In the genomic region with DNA sequence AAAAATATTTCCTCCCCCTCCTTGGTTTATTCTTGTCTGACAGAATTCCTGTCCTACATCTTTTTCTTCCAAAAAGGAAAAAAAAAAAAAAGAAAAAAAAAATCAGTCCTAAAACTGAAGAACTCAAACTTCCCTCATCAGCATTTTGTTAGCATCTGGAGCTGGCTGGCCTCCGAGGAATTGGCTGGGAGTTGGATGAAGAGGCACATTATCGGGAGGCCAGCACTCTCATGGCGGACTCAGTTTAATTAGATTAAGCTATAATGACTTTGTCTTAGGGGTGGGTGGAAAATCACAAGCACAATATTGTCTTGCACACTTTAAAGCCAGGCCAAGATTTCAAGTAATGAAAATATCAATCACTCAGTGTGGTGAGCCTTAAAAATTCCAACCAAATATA, we compare ENCODE assay signal across 20 mouse cellular contexts.
DNase-seq lines count a peak whose midpoint lies in the region; ATAC-seq and TF ChIP-seq lines count a peak whose summit lies in the region.
"Had no signal": no experiment of that assay in that cellular context is flagged by ENCODE, and none has a peak within 500 bp of the region (broad histone marks: within the 10 kb centered on the region; RNA-seq: fewer than 3 reads in every experiment).

No protein-coding gene starts in this region.

- no peaks in the 10 kb centered on the region for H3K27me3 ChIP-seq in kidney, embryonic 15.5 days
- H3K27me3 ChIP-seq in lung, embryonic 16.5 days (ENCODE audit: control insufficient read depth, insufficient read depth, low read depth, low read length) = no peaks in the 10 kb centered on the region
- no peaks in the 10 kb centered on the region for H3K27me3 ChIP-seq in lung, postnatal 0 days (replicated peaks; ENCODE audit: insufficient read depth, low read length)
- H3K27me3 ChIP-seq in forebrain, embryonic 16.5 days (replicated peaks; ENCODE audit: control insufficient read depth, insufficient read depth, low read length) = no peaks in the 10 kb centered on the region
- H3K27me3 ChIP-seq: forebrain, embryonic 13.5 days; heart, embryonic 15.5 days; hindbrain, embryonic 13.5 days had no signal

- H3K4me2 ChIP-seq in kidney, embryonic 15.5 days = no peak overlapping the region
- H3K4me2 ChIP-seq in lung, embryonic 16.5 days (ENCODE audit: low read depth, low read length) = no peak overlapping the region
- H3K4me2 ChIP-seq in lung, postnatal 0 days (replicated peaks; ENCODE audit: low read depth, low read length) = no peak overlapping the region
- H3K4me2 ChIP-seq in forebrain, embryonic 16.5 days (ENCODE audit: low read length) = no peak overlapping the region
- H3K4me2 ChIP-seq: forebrain, embryonic 13.5 days; heart, embryonic 11.5 days; heart, embryonic 15.5 days; hindbrain, embryonic 13.5 days had no signal

- intact Hi-C loops in gastrocnemius, postnatal 14 days (cut with DNase I; ENCODE audit: low total_unique reads) = no loop called here
- intact Hi-C loops in gastrocnemius, adult 2 months (cut with DNase I) = no loop called here

- no peak for ATAC-seq in kidney, embryonic 15.5 days (replicated peaks; ENCODE audit: low FRiP score)
- ATAC-seq in lung, embryonic 16.5 days (ENCODE audit: low read depth) = peak; percentile 34; the same call in 1 of the 2 replicates
- no peak for ATAC-seq in lung, postnatal 0 days
- ATAC-seq in forebrain, embryonic 16.5 days = no peak
- ATAC-seq: forebrain, embryonic 13.5 days; hindbrain, postnatal 0 days had no signal

- H3K4me1 ChIP-seq in kidney, embryonic 15.5 days = peaks cover 3% of the 10 kb centered on the region; the same call in 1 of the 2 replicates
- no peaks in the 10 kb centered on the region for H3K4me1 ChIP-seq in lung, embryonic 16.5 days (replicated peaks; ENCODE audit: control insufficient read depth, insufficient read depth, low read length)
- H3K4me1 ChIP-seq in lung, postnatal 0 days (ENCODE audit: insufficient read depth, low read depth, low read length) = no peaks in the 10 kb centered on the region
- H3K4me1 ChIP-seq in forebrain, embryonic 16.5 days (replicated peaks; ENCODE audit: control insufficient read depth, insufficient read depth, low read length) = no peaks in the 10 kb centered on the region
- H3K4me1 ChIP-seq: embryonic facial prominence, embryonic 10.5 days; forebrain, embryonic 13.5 days; heart, embryonic 15.5 days had no signal

- DNase-seq in gastrocnemius, postnatal 14 days = peak; percentile 42
- DNase-seq in gastrocnemius, adult 2 months = no peak
- DNase-seq in kidney, postnatal 14 days = peak; percentile 46
- DNase-seq in lung, postnatal 0 days (ENCODE audit: low spot score) = no peak
- DNase-seq: adrenal gland, adult 2 months; adrenal gland, postnatal 25 days; cerebellum, adult 2 months; cerebellum, postnatal 10 days; gastrocnemius, postnatal 36 days; heart, adult 18-20 months; heart, postnatal 14 days had no signal

- no peak overlapping the region for H3K4me3 ChIP-seq in gastrocnemius, adult 2 months
- H3K4me3 ChIP-seq in kidney, embryonic 15.5 days (replicated peaks) = no peak overlapping the region
- H3K4me3 ChIP-seq in lung, embryonic 16.5 days (ENCODE audit: low read length) = no peak overlapping the region
- H3K4me3 ChIP-seq in lung, postnatal 0 days (ENCODE audit: low read depth, low read length) = no peak overlapping the region
- H3K4me3 ChIP-seq in forebrain, embryonic 16.5 days (replicated peaks; ENCODE audit: low read length) = no peak overlapping the region
- H3K4me3 ChIP-seq: embryonic facial prominence, embryonic 10.5 days; forebrain, embryonic 13.5 days; heart, embryonic 15.5 days; hindbrain, embryonic 13.5 days had no signal

- TF ChIP-seq EP300 in lung, postnatal 0 days (IDR thresholded peaks at IDR 0.05) = no peak

- no peaks in the 10 kb centered on the region for H3K9me3 ChIP-seq in kidney, embryonic 15.5 days (replicated peaks)
- no peaks in the 10 kb centered on the region for H3K9me3 ChIP-seq in lung, embryonic 16.5 days (ENCODE audit: control insufficient read depth, low read length)
- H3K9me3 ChIP-seq in lung, postnatal 0 days (ENCODE audit: low read length) = no peaks in the 10 kb centered on the region
- no peaks in the 10 kb centered on the region for H3K9me3 ChIP-seq in forebrain, embryonic 16.5 days (ENCODE audit: control insufficient read depth, low read length)
- H3K9me3 ChIP-seq: embryonic facial prominence, embryonic 10.5 days; forebrain, embryonic 13.5 days; heart, embryonic 15.5 days; hindbrain, embryonic 13.5 days had no signal

- no peaks in the 10 kb centered on the region for H3K36me3 ChIP-seq in kidney, embryonic 15.5 days
- no peaks in the 10 kb centered on the region for H3K36me3 ChIP-seq in lung, embryonic 16.5 days (ENCODE audit: control insufficient read depth, insufficient read depth, low read length)
- no peaks in the 10 kb centered on the region for H3K36me3 ChIP-seq in lung, postnatal 0 days (ENCODE audit: insufficient read depth, low read length)
- no peaks in the 10 kb centered on the region for H3K36me3 ChIP-seq in forebrain, embryonic 16.5 days (ENCODE audit: control insufficient read depth, insufficient read depth)
- H3K36me3 ChIP-seq: embryonic facial prominence, embryonic 10.5 days; heart, embryonic 15.5 days; hindbrain, embryonic 13.5 days had no signal

- no peak overlapping the region for H3K9ac ChIP-seq in kidney, embryonic 15.5 days
- no peak overlapping the region for H3K9ac ChIP-seq in lung, embryonic 16.5 days (ENCODE audit: low read length)
- no peak overlapping the region for H3K9ac ChIP-seq in lung, postnatal 0 days (replicated peaks; ENCODE audit: low read depth)
- H3K9ac ChIP-seq in forebrain, embryonic 16.5 days (replicated peaks; ENCODE audit: low read depth, low read length) = no peak overlapping the region
- H3K9ac ChIP-seq: forebrain, embryonic 13.5 days; heart, embryonic 15.5 days; hindbrain, embryonic 13.5 days had no signal

- TF ChIP-seq CTCF in gastrocnemius, adult 2 months (IDR thresholded peaks at IDR 0.05) = no peak
- TF ChIP-seq CTCF in lung, postnatal 0 days (IDR thresholded peaks at IDR 0.05) = no peak

- H3K27ac ChIP-seq in gastrocnemius, adult 2 months = no peak overlapping the region
- no peak overlapping the region for H3K27ac ChIP-seq in kidney, embryonic 15.5 days
- no peak overlapping the region for H3K27ac ChIP-seq in lung, embryonic 16.5 days (ENCODE audit: low read length)
- H3K27ac ChIP-seq in lung, postnatal 0 days (ENCODE audit: low read length) = no peak overlapping the region
- no peak overlapping the region for H3K27ac ChIP-seq in forebrain, embryonic 16.5 days (ENCODE audit: low read length)
- H3K27ac ChIP-seq: embryonic facial prominence, embryonic 10.5 days; forebrain, embryonic 13.5 days; heart, embryonic 15.5 days; hindbrain, embryonic 13.5 days; hindbrain, postnatal 0 days had no signal

- WGBS in kidney, embryonic 15.5 days = 67% methylated on average over 3 of the region's 3 CpGs
- 48% methylated on average over 3 of the region's 3 CpGs for WGBS in lung, embryonic 16.5 days
- 51% methylated on average over 3 of the region's 3 CpGs for WGBS in lung, postnatal 0 days
- WGBS in forebrain, embryonic 16.5 days = 30% methylated on average over 3 of the region's 3 CpGs

Comparison
In these comparisons a context has a peak if more than half of its experiments do, and no peak if none do; other contexts are left out.
1. DNase-seq: peak in gastrocnemius, postnatal 14 days (single experiment) and kidney, postnatal 14 days (single experiment); none in gastrocnemius, adult 2 months (single experiment) and lung, postnatal 0 days (single experiment).